Comparison of ENCODE assay signal across 29 mouse cellular contexts in the genomic region with DNA sequence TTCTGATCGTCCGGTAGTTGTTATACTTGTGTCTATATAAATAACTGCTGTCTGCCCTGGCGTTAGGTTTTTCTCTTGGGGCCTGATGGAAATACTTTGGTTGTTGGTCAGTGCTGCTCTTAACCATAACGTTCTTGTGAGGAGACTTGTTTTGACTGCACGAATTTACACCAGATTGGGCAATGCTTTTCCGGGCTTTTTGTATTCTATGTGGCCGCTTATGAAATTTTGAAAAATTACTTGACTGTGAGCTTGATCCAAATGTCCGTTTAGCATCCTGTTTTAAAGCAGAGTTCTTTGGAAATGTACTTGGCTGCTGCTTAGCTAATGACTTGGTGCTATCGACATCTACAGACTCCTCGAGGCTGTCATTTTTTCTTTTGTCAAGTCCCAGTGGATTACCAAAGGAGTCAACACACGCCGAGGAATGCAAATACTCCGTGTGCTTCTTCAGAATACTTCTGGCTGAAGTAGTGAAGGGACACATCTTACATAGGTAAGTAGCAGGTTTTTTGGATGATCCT. TPM values are rescaled to one million over a fixed set of nuclear protein-coding genes. Genes with fewer than 3 reads are reported as not detected.
DNase-seq lines count a peak whose midpoint lies in the region; ATAC-seq and TF ChIP-seq lines count a peak whose summit lies in the region.
"Had no signal": no experiment of that assay in that cellular context is flagged by ENCODE, and none has a peak within 500 bp of the region (broad histone marks: within the 10 kb centered on the region; RNA-seq: fewer than 3 reads in every experiment).

No protein-coding gene starts in this region.

- peak; percentile 10 for DNase-seq in limb, embryonic 11.5 days (ENCODE audit: low spot score)
- no peak for DNase-seq in limb, embryonic 10.5 days (ENCODE audit: low spot score)
- DNase-seq in lung, postnatal 0 days (ENCODE audit: low spot score), result peak; percentile 88
- DNase-seq in lung, postnatal 14 days, result no peak
- DNase-seq in lung, postnatal 36 days, result peak; percentile 31
- no peak for DNase-seq in kidney, adult 11 months
- DNase-seq: adrenal gland, adult 2 months; adrenal gland, postnatal 14 days; cerebellum, adult 11 months; cerebellum, adult 2 months; cerebellum, adult 9-11 months; cerebellum, postnatal 25 days; embryo, embryonic 11 days; gastrocnemius, postnatal 25 days; heart, adult 2 months had no signal

- H3K9me3 ChIP-seq in limb, embryonic 11.5 days (ENCODE audit: control insufficient read depth, low read length), result no peaks in the 10 kb centered on the region
- H3K9me3 ChIP-seq in limb, embryonic 10.5 days (replicated peaks), result no peaks in the 10 kb centered on the region
- no peaks in the 10 kb centered on the region for H3K9me3 ChIP-seq in lung, postnatal 0 days (ENCODE audit: low read length)
- H3K9me3 ChIP-seq: embryonic facial prominence, embryonic 10.5 days; embryonic facial prominence, embryonic 13.5 days; forebrain, embryonic 12.5 days; forebrain, embryonic 15.5 days; hindbrain, embryonic 12.5 days; hindbrain, embryonic 15.5 days had no signal

- peaks cover 21% of the 10 kb centered on the region; the same call in 1 of the 2 replicates for H3K36me3 ChIP-seq in limb, embryonic 11.5 days (ENCODE audit: control insufficient read depth, insufficient read depth, low read length)
- H3K36me3 ChIP-seq in limb, embryonic 10.5 days, result peaks cover 48% of the 10 kb centered on the region
- H3K36me3 ChIP-seq in lung, postnatal 0 days (ENCODE audit: insufficient read depth, low read length), result no peaks in the 10 kb centered on the region

- H3K9ac ChIP-seq in limb, embryonic 11.5 days (ENCODE audit: low read length), result no peak overlapping the region
- H3K9ac ChIP-seq in lung, postnatal 0 days (replicated peaks; ENCODE audit: low read depth), result no peak overlapping the region
- H3K9ac ChIP-seq: embryonic facial prominence, embryonic 13.5 days; forebrain, embryonic 12.5 days; forebrain, embryonic 15.5 days; hindbrain, embryonic 12.5 days; hindbrain, embryonic 15.5 days had no signal

- 96% methylated on average over 13 of the region's 13 CpGs for WGBS in limb, embryonic 11.5 days
- WGBS in limb, embryonic 10.5 days, result 95% methylated on average over 13 of the region's 13 CpGs
- 54% methylated on average over 13 of the region's 13 CpGs for WGBS in lung, postnatal 0 days

- TF ChIP-seq EP300 in lung, postnatal 0 days (IDR thresholded peaks at IDR 0.05), result no peak

- H3K27ac ChIP-seq in limb, embryonic 11.5 days (replicated peaks; ENCODE audit: low read depth, low read length), result no peak overlapping the region
- no peak overlapping the region for H3K27ac ChIP-seq in limb, embryonic 10.5 days
- no peak overlapping the region for H3K27ac ChIP-seq in lung, postnatal 0 days (ENCODE audit: low read length)
- H3K27ac ChIP-seq: embryonic facial prominence, embryonic 10.5 days; embryonic facial prominence, embryonic 13.5 days; forebrain, embryonic 12.5 days; forebrain, embryonic 15.5 days; heart, adult 2 months; hindbrain, embryonic 12.5 days; hindbrain, embryonic 15.5 days had no signal

- H3K4me2 ChIP-seq in limb, embryonic 11.5 days (ENCODE audit: low read depth, severe bottlenecking), result no peak overlapping the region
- H3K4me2 ChIP-seq in lung, postnatal 0 days (replicated peaks; ENCODE audit: low read depth, low read length), result no peak overlapping the region
- H3K4me2 ChIP-seq: embryonic facial prominence, embryonic 13.5 days; forebrain, embryonic 12.5 days; forebrain, embryonic 15.5 days; heart, embryonic 11.5 days; hindbrain, embryonic 12.5 days; hindbrain, embryonic 15.5 days had no signal

- H3K4me3 ChIP-seq in limb, embryonic 11.5 days (ENCODE audit: low read depth, low read length), result no peak overlapping the region
- H3K4me3 ChIP-seq in limb, embryonic 10.5 days, result no peak overlapping the region
- H3K4me3 ChIP-seq in lung, postnatal 0 days (ENCODE audit: low read depth, low read length), result no peak overlapping the region
- H3K4me3 ChIP-seq: embryonic facial prominence, embryonic 10.5 days; embryonic facial prominence, embryonic 13.5 days; erythroblast, embryonic 14.5 days; forebrain, embryonic 12.5 days; forebrain, embryonic 15.5 days; heart, adult 2 months; hindbrain, embryonic 12.5 days; hindbrain, embryonic 15.5 days had no signal

- peaks cover 4% of the 10 kb centered on the region; the same call in 1 of the 2 replicates for H3K4me1 ChIP-seq in limb, embryonic 11.5 days (ENCODE audit: control insufficient read depth, insufficient read depth, low read length)
- peaks cover 25% of the 10 kb centered on the region for H3K4me1 ChIP-seq in limb, embryonic 10.5 days
- peaks cover 4% of the 10 kb centered on the region; the same call in 1 of the 2 replicates for H3K4me1 ChIP-seq in lung, postnatal 0 days (ENCODE audit: insufficient read depth, low read depth, low read length)
- H3K4me1 ChIP-seq: embryonic facial prominence, embryonic 10.5 days had no signal

- no peaks in the 10 kb centered on the region for H3K27me3 ChIP-seq in limb, embryonic 11.5 days (ENCODE audit: control insufficient read depth, insufficient read depth, low read length)
- no peaks in the 10 kb centered on the region for H3K27me3 ChIP-seq in limb, embryonic 10.5 days (ENCODE audit: low read depth, poor library complexity, severe bottlenecking)
- H3K27me3 ChIP-seq in lung, postnatal 0 days (replicated peaks; ENCODE audit: insufficient read depth, low read length), result no peaks in the 10 kb centered on the region
- H3K27me3 ChIP-seq: embryonic facial prominence, embryonic 13.5 days; forebrain, embryonic 12.5 days; forebrain, embryonic 15.5 days; hindbrain, embryonic 12.5 days; hindbrain, embryonic 15.5 days had no signal

- no peak for TF ChIP-seq CTCF in lung, postnatal 0 days (IDR thresholded peaks at IDR 0.05)

- ATAC-seq in limb, embryonic 11.5 days (ENCODE audit: insufficient number of reproducible peaks, low FRiP score, low TSS enrichment, low read depth), result no peak
- peak; percentile 82 for ATAC-seq in lung, postnatal 0 days
- ATAC-seq: CD4-positive, CD25-positive, alpha-beta regulatory T cell, adult 4 months; forebrain, embryonic 15.5 days had no signal

RNA-seq across cellular contexts. Expression of gene Gm17304, which starts 27.6 kb away (rescaled TPM):
- polyA plus RNA-seq in limb, embryonic 11.5 days (2014; fragmentation: Nextera tagmentation; extraction: Ambion mirVana), result not detected in 2 replicates
- not detected in 2 replicates for polyA plus RNA-seq in limb, embryonic 10.5 days (2016; fragmentation: Nextera tagmentation; extraction: Ambion mirVana)
- polyA plus RNA-seq in lung, postnatal 0 days (2015; fragmentation: Nextera tagmentation; extraction: Ambion mirVana), result not detected in 2 replicates
- polyA plus RNA-seq: adrenal gland, adult 2 months; C2C12; CD4-positive, CD25-positive, alpha-beta regulatory T cell, adult 4 months; cerebellum, adult 2 months; cortical plate, adult 2 months; embryonic facial prominence, embryonic 10.5 days; embryonic facial prominence, embryonic 13.5 days; erythroblast, embryonic 14.5 days; forebrain, embryonic 12.5 days; forebrain, embryonic 15.5 days; gonadal fat pad, adult 2 months; heart, adult 2 months; heart, embryonic 11.5 days; heart, embryonic 14.5 days; heart, postnatal 0 days; hindbrain, embryonic 12.5 days; hindbrain, embryonic 15.5 days had no signal

Comparison
In these comparisons a context has a peak if more than half of its experiments do, and no peak if none do; other contexts are left out.
1. DNase-seq: peak in limb, embryonic 11.5 days (single experiment), lung, postnatal 0 days (single experiment) and lung, postnatal 36 days (single experiment); none in limb, embryonic 10.5 days (single experiment), lung, postnatal 14 days (single experiment) and kidney, adult 11 months (single experiment).